Mouse (Mus musculus) forebrain, embryonic 13.5 days (tissue): ENCODE measurements at regions not wholly inside any gene's neighbourhood (a gene's known extent, or its start where the extent isn't known, plus 50 kb on each side); places are given as distances from the start of the nearest gene placed in this dataset.
"Not testable (repeated sequence)": the region's sequence is repeated elsewhere in the genome, so short reads cannot be mapped to it uniquely, and the experiment has no call there.

ENCODE experiments used
- ATAC-seq: fragments of 200-750 bp; cut with Nextera tagmentation; 2 replicates; pipeline ENCODE4 v1.8.0; 2017
- H3K27ac ChIP-seq: fragments of 300-500 bp; sonication (generic); 2 replicates; pipeline ENCODE4 v1.5.1; 2015; ENCODE audit warnings: inconsistent platforms, mild to moderate bottlenecking, moderate library complexity
- H3K27me3 ChIP-seq: fragments of 300-500 bp; sonication (generic); 2 replicates; pipeline ENCODE4 v1.6.1; 2015; ENCODE audit warnings: mild to moderate bottlenecking, inconsistent platforms
- H3K36me3 ChIP-seq: fragments of 300-500 bp; sonication (generic); 2 replicates; pipeline ENCODE4 v1.6.1; 2015; ENCODE audit warnings: mild to moderate bottlenecking, inconsistent platforms; ENCODE audit not compliant: poor library complexity, severe bottlenecking
- H3K4me1 ChIP-seq: fragments of 300-500 bp; sonication (generic); 2 replicates; pipeline ENCODE4 v1.6.1; 2015; ENCODE audit warnings: inconsistent platforms
- H3K4me2 ChIP-seq: fragments of 300-500 bp; sonication (generic); 2 replicates; pipeline ENCODE4 v1.6.1; 2015; ENCODE audit warnings: inconsistent platforms, mild to moderate bottlenecking, moderate library complexity
- H3K4me3 ChIP-seq: fragments of 300-500 bp; sonication (generic); 2 replicates; pipeline ENCODE4 v1.5.1; 2015; ENCODE audit warnings: mild to moderate bottlenecking, inconsistent platforms
- H3K9ac ChIP-seq: fragments of 300-500 bp; sonication (generic); 2 replicates; pipeline ENCODE4 v1.6.1; 2015; ENCODE audit warnings: mild to moderate bottlenecking, inconsistent platforms
- H3K9me3 ChIP-seq: fragments of 300-500 bp; sonication (generic); replicated peaks from 2 replicates; pipeline ENCODE4 v1.6.1; 2016; ENCODE audit warnings: inconsistent platforms
- WGBS: fragments of 180-500 bp; shearing (Covaris S2); methylation state at CpG from one replicate; pipeline ENCODE4 v1.1.7; 2015; 5-methylcytosine and 5-hydroxymethylcytosine counted together

DNA sequence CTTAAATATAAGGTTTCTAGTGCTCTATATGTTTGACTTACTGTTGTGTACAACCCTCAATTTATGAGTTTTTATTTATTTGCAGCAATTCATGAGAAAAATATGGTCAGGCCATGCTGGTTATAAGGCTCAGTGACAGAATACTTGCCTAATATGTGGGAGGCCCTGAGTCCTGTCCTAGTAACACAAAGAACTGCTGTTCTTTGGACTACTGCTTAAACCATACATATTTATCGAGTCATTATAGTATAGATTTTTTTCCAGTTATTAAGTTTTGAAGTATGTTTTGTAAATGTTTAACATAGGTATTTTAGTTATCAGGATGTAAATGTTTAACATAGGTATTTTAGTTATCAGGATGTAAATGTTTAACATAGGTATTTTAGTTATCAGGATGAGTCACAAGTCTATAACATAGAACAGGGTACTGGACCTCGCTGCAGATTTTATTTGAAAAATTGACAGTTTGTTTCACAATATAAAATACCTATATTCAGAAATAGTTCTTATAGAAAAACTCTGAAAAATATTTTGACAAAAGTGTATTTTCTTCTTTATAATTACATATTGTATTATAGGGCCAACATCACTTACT, 607.4 kb downstream of the Epha7 start:
- Histone ChIP-seq H3K27ac (no peak overlapping the region), H3K27me3 (no peaks in the 10 kb centered on the region), H3K36me3 (no peaks in the 10 kb centered on the region), H3K4me2 (no peak overlapping the region), H3K4me1 (no peaks in the 10 kb centered on the region), H3K9me3 (no peaks in the 10 kb centered on the region), H3K9ac (no peak overlapping the region), H3K4me3 (no peak overlapping the region)
- ATAC-seq, result no peak
- 93% methylated on average over 2 of the region's 2 CpGs for WGBS

GRCm38 (mm10) chr4:29431493-29431892, 618.6 kb downstream of the Epha7 start:
- H3K27ac ChIP-seq, H3K36me3 ChIP-seq, H3K9me3 ChIP-seq, H3K4me2 ChIP-seq, H3K27me3 ChIP-seq, H3K4me3 ChIP-seq, ATAC-seq, H3K9ac ChIP-seq, H3K4me1 ChIP-seq: not testable (repeated sequence)
- WGBS, result 83% methylated on average over 4 of the region's 4 CpGs

GRCm38 (mm10) chr4:29463329-29463728, 650.4 kb downstream of the Epha7 start:
- WGBS, result 77% methylated on average over 5 of the region's 5 CpGs
- Histone ChIP-seq H3K9me3 (no peaks in the 10 kb centered on the region), H3K4me2 (no peak overlapping the region), H3K27me3 (no peaks in the 10 kb centered on the region), H3K4me1 (no peaks in the 10 kb centered on the region), H3K36me3 (no peaks in the 10 kb centered on the region), H3K27ac (no peak overlapping the region), H3K9ac (no peak overlapping the region), H3K4me3 (no peak overlapping the region)
- ATAC-seq, result no peak

- no peak for ATAC-seq
- Histone ChIP-seq H3K4me3 (no peak overlapping the region), H3K27me3 (no peaks in the 10 kb centered on the region), H3K4me1 (no peaks in the 10 kb centered on the region), H3K9me3 (no peaks in the 10 kb centered on the region), H3K4me2 (no peak overlapping the region), H3K9ac (no peak overlapping the region), H3K36me3 (no peaks in the 10 kb centered on the region), H3K27ac (no peak overlapping the region)
- WGBS, result 72% methylated on average over 2 of the region's 2 CpGs
Observed at GRCm38 (mm10) chr4:29466315-29466714, 653.4 kb downstream of the Epha7 start.

DNA sequence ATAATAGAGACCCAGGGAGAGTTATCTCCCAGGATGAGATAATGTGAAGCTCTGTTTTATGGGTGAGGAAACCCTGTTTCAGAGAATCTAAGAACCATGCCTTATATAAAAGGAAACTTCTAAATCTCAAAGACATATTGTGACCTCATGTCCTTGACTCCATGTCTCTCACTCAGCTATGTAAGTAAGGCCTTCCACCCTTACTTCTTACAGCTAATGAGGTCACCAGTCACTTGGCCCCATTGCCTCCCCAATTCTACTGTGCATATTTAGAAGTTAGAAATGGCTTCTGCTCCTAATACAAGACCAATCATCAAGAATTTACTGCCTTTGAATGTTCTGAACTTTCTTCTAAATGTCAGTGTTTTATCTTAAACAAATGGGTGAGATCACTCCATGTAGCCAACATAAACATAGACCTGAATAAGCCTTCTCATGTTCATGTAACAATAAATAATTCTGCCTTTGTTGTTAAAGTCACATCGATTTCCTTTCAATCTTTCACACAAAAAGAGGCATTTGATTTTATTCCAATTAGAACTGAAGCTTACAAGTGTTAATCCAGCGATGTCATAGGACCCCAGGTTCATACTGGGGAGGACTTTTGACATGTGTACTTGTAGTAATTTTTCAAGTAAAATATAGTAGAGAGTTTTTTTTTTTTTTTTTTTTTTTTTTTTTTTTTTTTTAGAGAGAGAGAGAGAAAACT, 667.6 kb downstream of the Epha7 start:
- H3K27ac ChIP-seq, result no peak overlapping the region
- no peaks in the 10 kb centered on the region for H3K36me3 ChIP-seq
- no peaks in the 10 kb centered on the region for H3K27me3 ChIP-seq
- ATAC-seq, result no peak
- H3K9ac ChIP-seq, result no peak overlapping the region
- no peaks in the 10 kb centered on the region for H3K4me1 ChIP-seq
- H3K4me3 ChIP-seq, result no peak overlapping the region
- 62% methylated on average over 2 of the region's 2 CpGs for WGBS
- no peak overlapping the region for H3K4me2 ChIP-seq
- no peaks in the 10 kb centered on the region for H3K9me3 ChIP-seq

GRCm38 (mm10) chr4:29481093-29481715, 668.3 kb downstream of the Epha7 start:
- no peak overlapping the region for H3K4me2 ChIP-seq
- H3K36me3 ChIP-seq, result no peaks in the 10 kb centered on the region
- no peak overlapping the region for H3K9ac ChIP-seq
- no peak overlapping the region for H3K4me3 ChIP-seq
- 67% methylated on average over 1 of the region's 1 CpGs for WGBS
- no peak for ATAC-seq
- H3K27ac ChIP-seq, result no peak overlapping the region
- H3K9me3 ChIP-seq, result no peaks in the 10 kb centered on the region
- H3K27me3 ChIP-seq, result no peaks in the 10 kb centered on the region
- H3K4me1 ChIP-seq, result no peaks in the 10 kb centered on the region

DNA sequence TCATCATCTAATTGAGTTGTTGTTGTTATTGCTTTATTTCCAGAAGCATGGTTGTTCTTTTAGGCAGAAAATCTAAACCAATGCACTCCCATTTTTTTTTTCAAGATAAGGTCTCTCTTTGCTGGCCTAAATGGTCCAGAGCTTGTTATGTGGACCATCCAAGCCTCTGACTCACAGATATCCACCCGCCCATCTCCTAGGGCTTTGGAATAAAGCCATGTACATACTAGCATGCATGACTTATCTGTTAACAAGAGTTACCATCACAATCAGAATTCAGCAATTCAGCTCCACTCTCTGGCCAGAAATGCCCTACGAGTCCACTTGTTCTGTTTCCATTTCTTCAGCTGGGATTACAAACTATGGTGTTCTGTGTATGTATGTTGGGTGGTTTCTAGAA, 669.5 kb downstream of the Epha7 start:
- Histone ChIP-seq H3K4me1 (no peaks in the 10 kb centered on the region), H3K9ac (no peak overlapping the region), H3K9me3 (no peaks in the 10 kb centered on the region), H3K27me3 (no peaks in the 10 kb centered on the region), H3K36me3 (no peaks in the 10 kb centered on the region), H3K4me3 (no peak overlapping the region), H3K4me2 (no peak overlapping the region), H3K27ac (no peak overlapping the region)
- no peak for ATAC-seq
- 85% methylated on average over 2 of the region's 2 CpGs for whole genome bisulfite sequencing

GRCm38 (mm10) chr4:29500844-29501243, 687.9 kb downstream of the Epha7 start:
- no peak overlapping the region for H3K9ac ChIP-seq
- H3K9me3 ChIP-seq, result no peaks in the 10 kb centered on the region
- H3K27ac ChIP-seq, result no peak overlapping the region
- H3K27me3 ChIP-seq, result no peaks in the 10 kb centered on the region
- no peak for ATAC-seq
- no peaks in the 10 kb centered on the region for H3K4me1 ChIP-seq
- no peak overlapping the region for H3K4me2 ChIP-seq
- no peaks in the 10 kb centered on the region for H3K36me3 ChIP-seq
- H3K4me3 ChIP-seq, result no peak overlapping the region
- 75% methylated on average over 1 of the region's 1 CpGs for WGBS

GRCm38 (mm10) chr4:29525051-29525450, 712.1 kb downstream of the Epha7 start:
- WGBS, result 61% methylated on average over 4 of the region's 4 CpGs
- no peaks in the 10 kb centered on the region for H3K36me3 ChIP-seq
- H3K4me1 ChIP-seq, result no peaks in the 10 kb centered on the region
- H3K27ac ChIP-seq, result no peak overlapping the region
- H3K9me3 ChIP-seq, result no peaks in the 10 kb centered on the region
- H3K9ac ChIP-seq, result no peak overlapping the region
- H3K4me2 ChIP-seq, result no peak overlapping the region
- H3K27me3 ChIP-seq, result no peaks in the 10 kb centered on the region
- no peak overlapping the region for H3K4me3 ChIP-seq
- no peak for ATAC-seq

DNA sequence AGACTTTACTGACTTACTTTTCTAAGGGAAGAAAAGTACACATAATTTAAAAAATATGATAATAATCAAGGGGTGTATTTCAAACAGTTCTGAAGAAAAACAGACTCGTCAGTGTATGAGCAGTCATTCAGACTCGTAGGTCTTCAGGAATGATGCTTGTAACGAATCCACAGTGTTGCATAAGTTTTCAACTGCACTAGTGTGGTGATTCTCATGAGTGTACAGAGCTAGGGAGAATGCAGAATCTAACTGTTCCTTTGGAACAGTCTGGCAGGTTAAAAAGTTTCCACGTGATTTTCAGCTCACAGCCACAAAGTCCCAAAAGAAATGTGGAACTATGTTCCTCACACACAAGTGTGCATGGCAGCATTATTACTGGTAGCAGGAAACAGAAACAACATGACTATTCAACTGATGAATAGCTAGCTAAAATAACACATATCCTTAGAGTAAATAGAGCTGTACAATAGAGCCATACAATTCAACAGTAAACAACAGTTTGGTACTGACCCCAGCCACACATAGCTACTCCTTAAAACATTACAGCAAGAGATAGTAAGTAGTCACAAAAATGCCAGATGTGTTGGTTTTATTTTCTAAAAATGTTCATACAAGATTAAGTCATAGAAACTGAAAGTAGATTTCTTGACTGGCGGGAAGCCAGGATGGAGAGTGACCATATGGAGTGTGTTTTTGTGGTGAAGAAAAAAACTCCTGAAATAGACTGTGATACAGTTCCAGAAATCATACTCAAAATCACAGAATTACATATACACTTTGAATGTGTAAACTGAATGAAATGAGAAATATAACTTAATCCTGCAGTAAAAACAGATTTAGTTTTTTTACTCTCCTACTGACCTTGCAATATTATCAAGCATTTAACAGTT, 713.1 kb downstream of the Epha7 start:
- H3K4me2 ChIP-seq, result no peak overlapping the region
- WGBS, result 87% methylated on average over 5 of the region's 5 CpGs
- no peaks in the 10 kb centered on the region for H3K4me1 ChIP-seq
- no peak overlapping the region for H3K9ac ChIP-seq
- ATAC-seq, result no peak
- no peak overlapping the region for H3K4me3 ChIP-seq
- H3K36me3 ChIP-seq, result no peaks in the 10 kb centered on the region
- no peaks in the 10 kb centered on the region for H3K9me3 ChIP-seq
- H3K27ac ChIP-seq, result no peak overlapping the region
- no peaks in the 10 kb centered on the region for H3K27me3 ChIP-seq
